Mouse (Mus musculus) fat pad, adult 2 months (tissue): ENCODE measurements around the gene Galnt6.

Source experiments
- DNase-seq: peaks from one replicate; pipeline ENCODE4 v3.0.0-alpha.2; 2011; ENCODE audit warnings: low read depth, low spot score; ENCODE audit errors: extremely low read depth

Galnt6 gene

GRCm38 (mm10) chr15:100722564-100722963, 6.6 kb downstream of the Galnt6 start:
- no peak for DNase-seq

- no peak for DNase-seq
These were observed 7.2 kb downstream of the Galnt6 start for GRCm38 (mm10) chr15:100722026-100722425.

- no peak for DNase-seq
These were observed 7.7 kb downstream of the Galnt6 start for GRCm38 (mm10) chr15:100721445-100721844.

GRCm38 (mm10) chr15:100720066-100720465, 9.1 kb downstream of the Galnt6 start:
- DNase-seq: no peak

- no peak for DNase-seq
These were observed 10.0 kb downstream of the Galnt6 start for GRCm38 (mm10) chr15:100719217-100719616.

GRCm38 (mm10) chr15:100718572-100718971, 10.6 kb downstream of the Galnt6 start:
- DNase-seq: no peak

- no peak for DNase-seq
These were observed 11.2 kb downstream of the Galnt6 start for GRCm38 (mm10) chr15:100717933-100718332.

GRCm38 (mm10) chr15:100715399-100715993, 13.7 kb downstream of the Galnt6 start:
- DNase-seq: no peak

GRCm38 (mm10) chr15:100714470-100714869, 14.7 kb downstream of the Galnt6 start:
- DNase-seq: no peak

GRCm38 (mm10) chr15:100710838-100711237, 18.3 kb downstream of the Galnt6 start:
- DNase-seq: no peak

- no peak for DNase-seq
These were observed 20.6 kb downstream of the Galnt6 start for GRCm38 (mm10) chr15:100708433-100709078.

GRCm38 (mm10) chr15:100706226-100706625, 22.9 kb downstream of the Galnt6 start:
- no peak for DNase-seq

GRCm38 (mm10) chr15:100705376-100705775, 23.8 kb downstream of the Galnt6 start:
- DNase-seq: no peak

GRCm38 (mm10) chr15:100703913-100704312, 25.3 kb downstream of the Galnt6 start:
- DNase-seq: no peak

- no peak for DNase-seq
These were observed 27.3 kb downstream of the Galnt6 start for GRCm38 (mm10) chr15:100701856-100702255.

GRCm38 (mm10) chr15:100701108-100701507, 28.1 kb downstream of the Galnt6 start:
- DNase-seq: no peak

GRCm38 (mm10) chr15:100700424-100700823, 28.8 kb downstream of the Galnt6 start:
- DNase-seq: no peak

GRCm38 (mm10) chr15:100699386-100699785, 29.8 kb downstream of the Galnt6 start:
- DNase-seq: no peak

GRCm38 (mm10) chr15:100698078-100698477, 31.1 kb downstream of the Galnt6 start:
- no peak for DNase-seq

- no peak for DNase-seq
These were observed 34.8 kb downstream of the Galnt6 start for GRCm38 (mm10) chr15:100694406-100694805.

- DNase-seq: no peak
These were observed 37.2 kb downstream of the Galnt6 start for GRCm38 (mm10) chr15:100691990-100692389.

GRCm38 (mm10) chr15:100687430-100687971, 41.7 kb downstream of the Galnt6 start, which contains the start of gene Cela1:
Cela1 (minus strand) TSS chr15:100687921.
- DNase-seq: no peak
